Mouse (Mus musculus): Measurements from ENCODE around the gene Lix1.

Lix1 gene

GRCm38 (mm10) chr17:17496730-17497129 lies 94.3 kb downstream of the Lix1 start:
- DNase-seq (ENCODE audit: low spot score in 2 of 2), result no peak

- no peak for DNase-seq (ENCODE audit: low spot score in 2 of 2)
Observed at GRCm38 (mm10) chr17:17498848-17499247, 96.4 kb downstream of the Lix1 start.

GRCm38 (mm10) chr17:17499278-17499677 lies 96.8 kb downstream of the Lix1 start:
- DNase-seq (ENCODE audit: low spot score in 2 of 2), result no peak

- DNase-seq (ENCODE audit: low spot score in 2 of 2), result no peak
Observed at GRCm38 (mm10) chr17:17506677-17507076, 104.2 kb downstream of the Lix1 start.
